8 mouse cellular contexts compared by ENCODE assay signal in the genomic region with DNA sequence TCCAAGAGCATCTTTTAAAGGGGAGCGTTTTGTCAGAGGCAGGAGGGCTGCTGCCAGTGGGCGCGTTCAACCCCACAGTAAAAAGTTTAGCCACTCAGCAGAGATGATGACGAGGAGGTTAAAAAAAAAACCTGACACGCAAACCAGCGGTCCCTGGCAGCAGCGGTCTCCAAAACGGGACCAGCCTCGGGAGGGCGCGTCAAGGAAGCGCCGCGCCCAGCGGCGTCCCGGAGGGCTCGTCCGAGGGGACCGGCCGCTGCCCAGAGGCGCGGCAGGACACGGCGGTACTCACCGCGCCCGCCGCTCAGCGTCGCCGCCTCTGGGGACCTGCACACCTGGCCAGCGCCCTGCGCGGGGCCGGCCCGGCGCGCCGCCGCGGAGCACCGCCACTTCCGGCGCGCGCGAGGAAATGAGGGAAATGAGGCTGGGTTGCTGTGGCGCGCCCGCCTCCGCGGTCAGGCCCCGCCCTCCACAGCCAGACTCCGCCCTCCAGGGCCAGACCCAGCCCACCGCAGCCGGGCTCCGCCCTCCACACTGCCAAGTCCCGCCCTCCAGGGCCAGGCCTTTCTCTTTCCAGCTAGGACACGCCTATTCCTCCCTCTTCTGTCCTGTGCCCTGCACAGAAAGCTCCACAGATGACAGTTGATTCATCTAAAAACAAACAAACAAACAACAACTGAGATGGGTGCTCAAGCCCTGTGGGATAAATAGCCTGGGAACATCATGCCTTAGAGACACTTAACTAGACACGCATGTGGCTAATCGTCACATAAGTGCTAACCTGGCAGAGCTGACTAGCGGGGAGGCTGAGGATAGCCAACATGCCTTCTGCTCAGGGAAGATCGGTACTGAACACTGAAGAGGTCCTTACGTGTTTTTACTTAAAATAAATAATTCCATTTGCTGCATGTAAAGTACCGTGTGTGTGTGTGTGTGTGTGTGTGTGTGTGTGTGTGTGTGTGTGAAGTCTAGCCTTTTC. TPM values are rescaled to one million over a fixed set of nuclear protein-coding genes. Genes with fewer than 3 reads are reported as not detected.
DNase-seq lines count a peak whose midpoint lies in the region; ATAC-seq lines count a peak whose summit lies in the region.

Gene Csgalnact2, minus strand, starts transcription at position 410 of the 979 bp plus-strand sequence.

- no peaks in the 10 kb centered on the region for H3K4me1 ChIP-seq in hindbrain, embryonic 11.5 days (replicated peaks; ENCODE audit: control insufficient read depth, insufficient read depth, low read length)

- peak within 1 kb of the TSS; percentile 78 for H3K9ac ChIP-seq in hindbrain, embryonic 11.5 days (ENCODE audit: low read depth, low read length)

- ATAC-seq in frontal cortex, adult (ENCODE audit: low TSS enrichment): peak; percentile 98
- ATAC-seq in hindbrain, embryonic 11.5 days (ENCODE audit: low FRiP score): peak; percentile 99

- H3K36me3 ChIP-seq in hindbrain, embryonic 11.5 days (ENCODE audit: control insufficient read depth, insufficient read depth, low read length): no peaks in the 10 kb centered on the region

- H3K27me3 ChIP-seq in hindbrain, embryonic 11.5 days (ENCODE audit: control insufficient read depth, insufficient read depth, low read length): no peaks in the 10 kb centered on the region

- no peak within 1 kb of the TSS; the same call in 1 of the 2 replicates for H3K27ac ChIP-seq in hindbrain, embryonic 11.5 days (ENCODE audit: low read depth, low read length)

- 8% methylated on average over 53 of the region's 66 CpGs for WGBS in hindbrain, embryonic 11.5 days

- peak within 1 kb of the TSS; percentile 68 for H3K4me2 ChIP-seq in hindbrain, embryonic 11.5 days (replicated peaks; ENCODE audit: low read depth, low read length)

- peak; percentile 63 for DNase-seq in MEL-GATA-1-ER (ENCODE audit: extremely low read depth, low read depth)
- peak; percentile 95 for DNase-seq in cerebellum, adult 8-10 months
- DNase-seq in hindbrain, embryonic 11.5 days (ENCODE audit: low spot score): peak; percentile 91
- peak; percentile 94 to 96 for DNase-seq in layer of hippocampus, postnatal 10 days (ENCODE audit: low spot score in 2 of 2)
- DNase-seq in lung, postnatal 10 days: peak; percentile 94
- DNase-seq in ovary, postnatal 36 days (ENCODE audit: low spot score): peak; percentile 96
- peak; percentile 96 for DNase-seq in thymus, postnatal 25 days

- no peaks in the 10 kb centered on the region for H3K9me3 ChIP-seq in hindbrain, embryonic 11.5 days (ENCODE audit: control insufficient read depth, low read length)

- peak within 1 kb of the TSS; percentile 82 for H3K4me3 ChIP-seq in hindbrain, embryonic 11.5 days (ENCODE audit: low read depth, low read length)

RNA-seq across cellular contexts. Expression of gene Csgalnact2, which starts in this region (rescaled TPM):
- polyA plus RNA-seq in hindbrain, embryonic 11.5 days (2014; fragmentation: Nextera tagmentation; extraction: Ambion mirVana): 8.7 and 11.5 TPM in 2 replicates
- total RNA-seq in layer of hippocampus, postnatal 10 days (2021): 10 to 100 TPM; 12.2 to 12.3 TPM
